In genomic region chr9:71079201-71079600, GRCm38 (mm10) we compare ENCODE assay signal across 16 mouse cellular contexts.
A peak's percentile ranks its signal among the peaks of the same experiment; 100 is the strongest.
DNase-seq lines count a peak whose midpoint lies in the region; ATAC-seq and TF ChIP-seq lines count a peak whose summit lies in the region.
"Had no signal": no experiment of that assay in that cellular context is flagged by ENCODE, and none has a peak within 500 bp of the region (broad histone marks: within the 10 kb centered on the region; RNA-seq: fewer than 3 reads in every experiment).

No protein-coding gene starts in this region.

- ATAC-seq in heart, embryonic 13.5 days (ENCODE audit: extremely low read depth, insufficient number of reproducible peaks, low FRiP score, low TSS enrichment), result no peak
- no peak for ATAC-seq in lung, embryonic 14.5 days (ENCODE audit: insufficient read depth)
- peak; percentile 65; the same call in 1 of the 2 replicates for ATAC-seq in common myeloid progenitor, adult 5-6 weeks (replicated peaks; ENCODE audit: low read depth, poor library complexity, severe bottlenecking)
- ATAC-seq in megakaryocyte progenitor cell, adult 5-6 weeks (replicated peaks; ENCODE audit: poor library complexity), result 0 out of 2 replicates have a peak, but pooled peaks have one; percentile 29

- no peaks in the 10 kb centered on the region for H3K36me3 ChIP-seq in heart, embryonic 13.5 days
- no peaks in the 10 kb centered on the region for H3K36me3 ChIP-seq in lung, embryonic 14.5 days (ENCODE audit: insufficient read depth)
- H3K36me3 ChIP-seq: G1E; hindbrain, embryonic 13.5 days; kidney, embryonic 15.5 days had no signal

- H3K4me3 ChIP-seq in heart, embryonic 13.5 days, result no peak overlapping the region
- H3K4me3 ChIP-seq in lung, embryonic 14.5 days (ENCODE audit: low read depth, low read length), result no peak overlapping the region
- H3K4me3 ChIP-seq: hindbrain, embryonic 13.5 days; kidney, embryonic 15.5 days had no signal

- 0 out of 2 replicates have a peak overlapping the region, but pooled peaks have one; percentile 2 for H3K27ac ChIP-seq in heart, embryonic 13.5 days (replicated peaks)
- no peak overlapping the region for H3K27ac ChIP-seq in lung, embryonic 14.5 days (ENCODE audit: low read depth)
- H3K27ac ChIP-seq: hindbrain, embryonic 13.5 days; kidney, embryonic 15.5 days; macrophage had no signal

- no peak for DNase-seq in heart, postnatal 14 days
- DNase-seq in lung, embryonic 14.5 days, result peak; percentile 44
- DNase-seq in lung, postnatal 25 days (ENCODE audit: low spot score), result no peak
- DNase-seq in layer of hippocampus, postnatal 25 days (ENCODE audit: extremely low spot score in 1 of 2, low spot score in 1 of 2), result no peak
- DNase-seq: gastrocnemius, postnatal 36 days; midbrain, embryonic 14.5 days; retina, postnatal 1 day; right cerebral cortex, postnatal 4 days; thymus, adult 18-20 months had no signal

- peaks cover 26% of the 10 kb centered on the region; the same call in 1 of the 2 replicates for H3K4me1 ChIP-seq in heart, embryonic 13.5 days
- H3K4me1 ChIP-seq in lung, embryonic 14.5 days (ENCODE audit: insufficient read depth), result no peaks in the 10 kb centered on the region
- H3K4me1 ChIP-seq: hindbrain, embryonic 13.5 days; kidney, embryonic 15.5 days had no signal

- no peak overlapping the region for H3K4me2 ChIP-seq in heart, embryonic 13.5 days
- H3K4me2 ChIP-seq in lung, embryonic 14.5 days, result no peak overlapping the region
- H3K4me2 ChIP-seq: hindbrain, embryonic 13.5 days; kidney, embryonic 15.5 days had no signal

- H3K27me3 ChIP-seq in heart, embryonic 13.5 days (replicated peaks), result no peaks in the 10 kb centered on the region
- no peaks in the 10 kb centered on the region for H3K27me3 ChIP-seq in lung, embryonic 14.5 days (ENCODE audit: insufficient read depth, low read length)
- H3K27me3 ChIP-seq: hindbrain, embryonic 13.5 days; kidney, embryonic 15.5 days had no signal

- TF ChIP-seq CTCF in lung, embryonic 14.5 days (IDR thresholded peaks at IDR 0.05; ENCODE audit: low read depth), result peak; percentile 35

- 46% methylated on average over 7 of the region's 7 CpGs for WGBS in heart, embryonic 13.5 days
- WGBS in lung, embryonic 14.5 days, result 49% methylated on average over 7 of the region's 7 CpGs

- no peak overlapping the region for H3K9ac ChIP-seq in heart, embryonic 13.5 days
- H3K9ac ChIP-seq in lung, embryonic 14.5 days, result no peak overlapping the region
- H3K9ac ChIP-seq: hindbrain, embryonic 13.5 days; kidney, embryonic 15.5 days had no signal

- intact Hi-C loops in heart, postnatal 14 days (cut with DNase I), result loop anchor here (5.0 kb wide), 1 partner anchor 147 kb away; no protein-coding TSS in a partner anchor

- no peaks in the 10 kb centered on the region for H3K9me3 ChIP-seq in heart, embryonic 13.5 days
- H3K9me3 ChIP-seq in lung, embryonic 14.5 days (ENCODE audit: low read depth, low read length), result no peaks in the 10 kb centered on the region
- H3K9me3 ChIP-seq: G1E; hindbrain, embryonic 13.5 days; kidney, embryonic 15.5 days had no signal

Comparison
In these comparisons a context has a peak if more than half of its experiments do, and no peak if none do; other contexts are left out.
1. ATAC-seq: peak in common myeloid progenitor, adult 5-6 weeks (single experiment) and megakaryocyte progenitor cell, adult 5-6 weeks (single experiment); none in heart, embryonic 13.5 days (single experiment) and lung, embryonic 14.5 days (single experiment).